Mouse (Mus musculus) embryonic facial prominence, embryonic 15.5 days (tissue): ENCODE data around the gene Ccdc14. TPM values are rescaled to one million over a fixed set of nuclear protein-coding genes. Genes with fewer than 3 reads are reported as not detected.

ENCODE experiments used
- ATAC-seq: fragments of 200-750 bp; cut with Nextera tagmentation; 2 replicates; pipeline ENCODE4 v1.8.0; 2017; ENCODE audit warnings: low read depth, moderate TSS enrichment; ENCODE audit not compliant: insufficient number of reproducible peaks, low FRiP score, low TSS enrichment
- H3K27ac ChIP-seq: fragments of 300-500 bp; sonication (generic); replicated peaks from 2 replicates; pipeline ENCODE4 v1.5.1; 2015; ENCODE audit warnings: mild to moderate bottlenecking, inconsistent platforms
- H3K27me3 ChIP-seq: fragments of 300-500 bp; sonication (generic); 2 replicates; pipeline ENCODE4 v1.6.1; 2015; ENCODE audit warnings: inconsistent platforms
- H3K36me3 ChIP-seq: fragments of 300-500 bp; sonication (generic); 2 replicates; pipeline ENCODE4 v1.6.1; 2015; ENCODE audit warnings: mild to moderate bottlenecking, inconsistent platforms
- H3K4me1 ChIP-seq: fragments of 300-500 bp; sonication (generic); 2 replicates; pipeline ENCODE4 v1.6.1; 2015; ENCODE audit warnings: inconsistent platforms
- H3K4me2 ChIP-seq: fragments of 300-500 bp; sonication (generic); replicated peaks from 2 replicates; pipeline ENCODE4 v1.6.1; 2015; ENCODE audit warnings: mild to moderate bottlenecking, inconsistent platforms
- H3K4me3 ChIP-seq: fragments of 300-500 bp; sonication (generic); replicated peaks from 2 replicates; pipeline ENCODE4 v1.5.1; 2015; ENCODE audit warnings: mild to moderate bottlenecking, inconsistent platforms
- H3K9ac ChIP-seq: fragments of 300-500 bp; sonication (generic); 2 replicates; pipeline ENCODE4 v1.6.1; 2015; ENCODE audit warnings: inconsistent platforms
- H3K9me3 ChIP-seq: fragments of 300-500 bp; sonication (generic); replicated peaks from 2 replicates; pipeline ENCODE4 v1.6.1; 2016; ENCODE audit warnings: inconsistent platforms
- WGBS: fragments of 180-500 bp; shearing (Covaris S2); methylation state at CpG from one replicate; pipeline ENCODE4 v1.1.7; 2015; 5-methylcytosine and 5-hydroxymethylcytosine counted together
- polyA plus RNA-seq: library from polyadenylated mRNA; unstranded; fragments of >200 nt; fragmentation: Nextera tagmentation; extraction: Ambion mirVana; gene quantifications from 2 replicates; pipeline ENCODE4 v1.2.1, GENCODE M21; 2015

The Ccdc14 gene
- polyA plus RNA-seq, 1 experiment from 2014 or later: 6.2 TPM

DNA sequence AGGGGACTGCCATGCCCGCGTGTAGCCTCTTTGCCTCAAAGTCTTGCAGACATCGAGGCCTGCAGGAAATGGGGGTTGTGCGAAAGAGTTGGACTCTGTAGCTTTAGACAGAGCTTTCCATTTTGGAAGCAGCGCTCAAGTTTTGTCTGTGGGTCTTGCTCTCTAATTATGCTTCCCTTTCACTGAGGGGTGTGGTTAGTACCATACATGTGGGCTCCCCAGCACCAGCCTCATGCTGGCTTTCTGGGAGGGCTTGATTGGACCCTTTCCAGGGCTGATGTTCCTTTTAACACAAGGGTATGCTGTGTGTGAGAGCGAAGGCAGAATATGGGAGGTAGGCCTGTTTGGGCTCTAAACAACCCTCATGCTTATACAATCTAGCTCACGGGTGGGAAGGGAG is 66.6 kb downstream of the Ccdc14 start:
- WGBS: 62% methylated on average over 7 of the region's 7 CpGs
- ATAC-seq: peak; percentile 57; the same call in 1 of the 2 replicates
- Histone ChIP-seq H3K4me2 (no peak overlapping the region), H3K36me3 (no peaks in the 10 kb centered on the region), H3K9me3 (no peaks in the 10 kb centered on the region), H3K27ac (no peak overlapping the region), H3K4me3 (no peak overlapping the region), H3K4me1 (peaks cover 6% of the 10 kb centered on the region), H3K9ac (no peak overlapping the region), H3K27me3 (no peaks in the 10 kb centered on the region)

DNA sequence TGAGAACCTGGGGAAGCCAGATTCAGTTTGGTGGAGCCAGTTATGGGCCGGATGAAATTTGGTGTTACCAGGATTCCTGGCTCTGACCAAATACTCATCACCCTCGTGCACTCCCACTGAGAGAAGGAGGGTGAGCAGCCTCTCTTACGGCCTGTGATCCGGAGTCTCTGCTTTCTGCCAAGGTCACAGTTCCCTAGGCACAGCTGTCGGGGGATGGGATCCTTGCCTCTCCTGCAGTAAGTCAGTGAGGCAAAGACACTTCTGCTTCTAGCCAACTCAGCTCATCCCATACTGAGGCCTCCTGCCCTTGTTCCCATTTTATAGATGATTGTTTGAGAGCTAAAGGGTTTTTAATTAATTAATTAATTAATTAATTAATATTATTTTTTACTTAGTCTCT is 67.8 kb downstream of the Ccdc14 start:
- Histone ChIP-seq H3K27me3 (no peaks in the 10 kb centered on the region), H3K9ac (no peak overlapping the region), H3K4me3 (no peak overlapping the region), H3K4me1 (peaks cover 6% of the 10 kb centered on the region), H3K27ac (no peak overlapping the region), H3K9me3 (no peaks in the 10 kb centered on the region), H3K36me3 (no peaks in the 10 kb centered on the region), H3K4me2 (no peak overlapping the region)
- ATAC-seq: no peak
- WGBS: 61% methylated on average over 5 of the region's 5 CpGs

DNA sequence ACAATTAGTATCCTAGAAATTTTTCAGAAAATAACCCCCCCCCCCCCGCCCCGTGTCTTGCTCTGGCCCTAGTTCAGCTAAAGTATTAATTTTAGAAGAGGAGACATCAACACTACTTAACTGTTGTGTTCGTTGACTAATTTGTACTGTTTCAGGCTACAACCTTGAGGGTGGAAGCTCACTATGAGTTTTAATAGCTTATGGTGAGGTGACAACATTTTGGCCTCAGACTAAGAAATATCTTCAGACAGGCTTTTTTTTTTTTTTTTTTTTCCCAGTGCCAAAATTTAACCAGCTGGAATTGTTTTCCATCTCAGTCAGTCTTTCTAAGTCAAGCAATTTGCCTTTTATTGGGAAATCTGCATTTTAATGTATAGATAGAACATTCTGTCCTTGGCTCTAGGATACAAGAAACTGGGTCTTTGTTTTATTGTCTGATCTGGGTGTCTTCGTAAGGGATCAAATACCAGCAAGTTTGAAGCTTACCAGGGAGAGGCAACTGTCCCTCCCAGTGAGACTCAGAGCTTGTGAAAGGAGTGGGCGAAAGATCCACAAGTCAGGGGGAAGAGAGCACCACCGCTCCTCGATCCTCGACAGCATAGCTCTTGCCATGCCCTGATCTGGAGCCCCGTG is 73.7 kb downstream of the Ccdc14 start:
- Histone ChIP-seq H3K27ac (no peak overlapping the region), H3K27me3 (no peaks in the 10 kb centered on the region), H3K36me3 (no peaks in the 10 kb centered on the region), H3K4me3 (no peak overlapping the region), H3K4me2 (no peak overlapping the region), H3K4me1 (no peaks in the 10 kb centered on the region), H3K9ac (no peak overlapping the region), H3K9me3 (no peaks in the 10 kb centered on the region)
- 74% methylated on average over 9 of the region's 9 CpGs for WGBS
- no peak for ATAC-seq

DNA sequence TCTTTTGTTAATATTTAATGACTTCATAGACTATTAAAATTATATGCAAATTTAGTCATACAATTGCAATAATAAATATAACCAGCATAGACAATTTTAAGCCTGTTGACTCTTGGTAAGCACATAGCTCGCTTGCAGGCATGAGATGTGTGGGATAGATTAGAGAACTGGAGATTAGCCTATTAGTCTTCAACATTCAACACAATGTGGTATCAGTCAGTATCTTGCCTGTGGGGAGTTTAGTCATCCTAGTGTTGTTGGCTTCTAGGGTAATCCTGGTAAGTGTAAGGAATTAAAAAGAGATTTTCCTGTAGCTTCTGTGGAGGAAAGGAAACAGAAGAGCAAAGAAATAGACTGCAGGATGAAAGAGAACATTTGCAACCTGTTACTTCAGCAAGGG is 75.2 kb downstream of the Ccdc14 start:
- H3K36me3 ChIP-seq: no peaks in the 10 kb centered on the region
- no peak for ATAC-seq

DNA sequence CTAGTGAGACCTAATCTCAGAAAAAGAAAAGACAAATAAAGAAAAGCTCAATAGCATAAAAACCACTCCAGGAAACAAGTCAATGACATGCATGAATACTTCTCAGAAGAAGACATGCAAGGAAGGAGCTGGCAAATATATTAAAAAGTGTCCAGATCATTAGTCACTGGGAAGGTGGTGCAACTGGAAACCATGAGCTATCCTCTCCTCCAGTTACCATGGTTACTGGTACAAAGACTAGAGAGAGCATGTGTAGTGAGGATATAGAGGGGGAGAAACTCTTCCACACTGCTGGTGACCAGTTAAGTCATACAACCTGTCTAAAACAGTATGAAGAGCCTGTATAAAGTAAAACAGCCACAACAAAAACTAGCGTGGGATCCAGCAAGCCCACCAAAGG is 75.8 kb downstream of the Ccdc14 start:
- H3K27ac ChIP-seq: no peak overlapping the region
- H3K4me3 ChIP-seq: no peak overlapping the region
- no peak for ATAC-seq
- H3K9ac ChIP-seq: no peak overlapping the region
- no peaks in the 10 kb centered on the region for H3K9me3 ChIP-seq
- H3K4me2 ChIP-seq: no peak overlapping the region
- no peaks in the 10 kb centered on the region for H3K36me3 ChIP-seq
- no peaks in the 10 kb centered on the region for H3K27me3 ChIP-seq
- 89% methylated on average over 1 of the region's 1 CpGs for WGBS
- no peaks in the 10 kb centered on the region for H3K4me1 ChIP-seq

More for the DNA sequence above, 75.2 kb downstream of the Ccdc14 start:
- H3K9ac ChIP-seq: no peak overlapping the region
- no peak overlapping the region for H3K4me2 ChIP-seq
- no peak overlapping the region for H3K27ac ChIP-seq
- no peaks in the 10 kb centered on the region for H3K27me3 ChIP-seq
- whole genome bisulfite sequencing: 46% methylated on average over 1 of the region's 1 CpGs
- H3K4me3 ChIP-seq: no peak overlapping the region
- H3K4me1 ChIP-seq: no peaks in the 10 kb centered on the region
- no peaks in the 10 kb centered on the region for H3K9me3 ChIP-seq

DNA sequence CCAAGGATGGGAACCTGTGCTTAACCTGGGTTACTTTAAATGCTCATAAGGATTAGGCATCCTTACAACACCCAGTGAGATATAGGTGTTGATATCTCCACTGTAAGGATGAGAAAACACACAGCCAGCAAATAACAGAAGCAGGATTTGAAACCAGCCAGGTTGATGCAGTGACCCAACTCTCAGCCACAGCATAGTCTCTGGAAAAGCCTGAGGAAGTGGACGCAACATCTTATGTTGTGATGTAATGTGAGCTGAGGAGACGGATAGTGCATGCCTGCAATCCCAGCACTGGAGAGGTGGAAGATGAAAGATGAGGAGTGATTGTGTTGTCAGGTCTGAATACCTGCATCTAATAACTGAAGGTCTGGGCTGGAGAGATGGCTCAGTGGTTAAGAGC is 77.0 kb downstream of the Ccdc14 start:
- no peaks in the 10 kb centered on the region for H3K9me3 ChIP-seq
- no peaks in the 10 kb centered on the region for H3K27me3 ChIP-seq
- H3K9ac ChIP-seq: no peak overlapping the region
- no peak overlapping the region for H3K4me2 ChIP-seq
- 85% methylated on average over 2 of the region's 2 CpGs for WGBS
- H3K4me1 ChIP-seq: no peaks in the 10 kb centered on the region
- H3K4me3 ChIP-seq: no peak overlapping the region
- H3K27ac ChIP-seq: no peak overlapping the region
- ATAC-seq: no peak
- H3K36me3 ChIP-seq: no peaks in the 10 kb centered on the region

DNA sequence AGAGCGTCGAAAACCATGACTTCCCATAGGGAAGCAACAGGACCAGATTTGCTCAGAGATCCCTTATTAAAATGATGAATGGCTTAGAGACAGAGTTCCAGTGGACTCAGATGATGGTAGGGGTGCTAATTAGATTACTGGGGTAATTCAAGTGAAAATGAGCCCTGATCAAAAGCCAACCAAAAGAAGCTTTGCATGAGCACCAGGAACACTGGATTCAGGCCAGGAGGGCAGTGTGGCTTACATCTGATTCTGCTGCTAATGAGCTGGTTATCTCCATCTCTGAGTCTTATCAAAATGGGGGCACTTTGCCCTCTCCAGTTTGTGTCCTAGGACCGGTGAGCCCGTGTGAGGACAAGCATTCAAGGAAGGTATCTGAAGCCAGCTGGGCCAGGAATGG is 78.0 kb downstream of the Ccdc14 start:
- Histone ChIP-seq H3K4me3 (no peak overlapping the region), H3K4me2 (no peak overlapping the region), H3K27ac (no peak overlapping the region), H3K36me3 (no peaks in the 10 kb centered on the region), H3K9ac (no peak overlapping the region), H3K4me1 (no peaks in the 10 kb centered on the region), H3K27me3 (no peaks in the 10 kb centered on the region), H3K9me3 (no peaks in the 10 kb centered on the region)
- no peak for ATAC-seq
- WGBS: 73% methylated on average over 4 of the region's 4 CpGs

DNA sequence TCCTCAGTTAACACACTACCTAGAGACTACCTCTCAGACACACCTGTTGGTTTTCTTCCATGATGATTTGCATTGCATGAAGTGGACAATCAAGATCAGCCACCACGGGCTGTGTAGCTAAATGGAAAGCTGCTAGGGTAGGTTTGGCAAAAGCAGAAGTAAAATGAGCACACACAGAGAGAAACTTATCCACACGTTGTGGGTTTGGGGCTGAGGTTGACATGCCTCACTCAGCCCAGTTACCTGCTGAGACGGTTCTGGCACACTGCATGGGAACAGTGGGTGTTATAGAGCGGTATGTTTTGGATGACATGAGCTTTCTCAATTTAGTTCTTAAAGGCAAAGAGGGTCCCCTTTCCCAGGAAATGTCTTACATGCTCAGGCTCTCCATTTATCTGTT is 79.7 kb downstream of the Ccdc14 start:
- 89% methylated on average over 4 of the region's 4 CpGs for WGBS
- Histone ChIP-seq H3K27me3 (no peaks in the 10 kb centered on the region), H3K27ac (no peak overlapping the region), H3K36me3 (no peaks in the 10 kb centered on the region), H3K9ac (no peak overlapping the region), H3K4me3 (no peak overlapping the region), H3K9me3 (no peaks in the 10 kb centered on the region), H3K4me1 (no peaks in the 10 kb centered on the region), H3K4me2 (no peak overlapping the region)
- ATAC-seq: no peak

DNA sequence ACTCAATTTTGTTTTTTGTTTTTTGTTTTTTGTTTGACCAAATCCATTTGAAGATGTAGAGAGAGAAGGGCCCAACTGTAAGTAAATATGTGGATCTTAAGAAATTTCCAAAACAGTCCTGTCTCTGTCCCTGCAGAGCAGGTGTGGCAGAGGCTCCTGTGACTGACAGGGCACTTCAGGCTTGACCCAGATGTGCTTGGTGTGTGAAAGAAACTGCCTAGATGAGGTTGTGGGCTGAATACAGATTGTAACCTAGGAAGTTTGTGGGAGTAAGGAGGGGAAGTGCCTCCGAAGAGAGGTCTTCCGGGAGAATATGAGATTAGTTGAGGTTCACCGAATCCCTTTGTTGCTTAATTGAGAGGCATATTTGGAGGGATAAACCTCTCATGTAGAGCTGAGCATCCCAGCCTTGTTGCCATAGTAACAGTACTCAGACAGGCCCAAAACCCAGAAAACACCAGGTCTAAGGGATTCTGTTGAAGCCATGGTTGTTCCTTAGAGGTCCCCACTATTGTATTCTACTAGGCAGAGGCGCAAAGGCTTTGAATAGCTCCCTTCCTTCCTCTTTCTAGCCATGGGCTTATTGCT is 82.1 kb downstream of the Ccdc14 start:
- Histone ChIP-seq H3K4me1 (no peaks in the 10 kb centered on the region), H3K27ac (no peak overlapping the region), H3K4me3 (no peak overlapping the region), H3K4me2 (no peak overlapping the region), H3K27me3 (no peaks in the 10 kb centered on the region), H3K36me3 (no peaks in the 10 kb centered on the region), H3K9me3 (no peaks in the 10 kb centered on the region), H3K9ac (no peak overlapping the region)
- no peak for ATAC-seq
- WGBS: 37% methylated on average over 4 of the region's 4 CpGs

Other genes starting within 250 kb of the Ccdc14 start
- gene Kalrn, start 117.1 kb upstream of the Ccdc14 start, polyA plus RNA-seq: 12.7 and 14.3 TPM in 2 replicates
- not detected in 2 replicates for gene Ropn1, start 40.7 kb upstream of the Ccdc14 start, polyA plus RNA-seq
- 25.0 and 28.1 TPM in 2 replicates for gene Mylk, start 54.6 kb downstream of the Ccdc14 start, polyA plus RNA-seq